Mouse (Mus musculus): ENCODE measurements around the gene Aspn. TPM values are rescaled to one million over a fixed set of nuclear protein-coding genes. Genes with fewer than 3 reads are reported as not detected.

Aspn gene
- polyA plus RNA-seq (2017; shearing (Covaris generic)): under 1 TPM; 0.27 to 0.46 TPM

GRCm38 (mm10) chr13:49544279-49544678 lies at the start of gene Aspn:
TSS of gene Aspn (plus strand) at chr13:49544443.
- no peak for ATAC-seq

- no peak for ATAC-seq
Observed at GRCm38 (mm10) chr13:49504510-49504909, 39.7 kb upstream of the Aspn start, which contains the start of gene Ecm2. TSS of gene Ecm2 (plus strand) at chr13:49504810.

GRCm38 (mm10) chr13:49505776-49506175 lies 38.5 kb upstream of the Aspn start:
- ATAC-seq: no peak

GRCm38 (mm10) chr13:49507176-49507575 lies 37.1 kb upstream of the Aspn start:
- no peak for ATAC-seq

- ATAC-seq: no peak
Observed at GRCm38 (mm10) chr13:49518761-49519160, 25.5 kb upstream of the Aspn start.

GRCm38 (mm10) chr13:49526235-49526634 lies 18.0 kb upstream of the Aspn start:
- no peak for ATAC-seq

GRCm38 (mm10) chr13:49530636-49531035 lies 13.6 kb upstream of the Aspn start:
- no peak for ATAC-seq

GRCm38 (mm10) chr13:49536946-49537345 lies 7.3 kb upstream of the Aspn start:
- ATAC-seq: no peak

GRCm38 (mm10) chr13:49538693-49539092 lies 5.5 kb upstream of the Aspn start:
- ATAC-seq: no peak

GRCm38 (mm10) chr13:49545646-49546045 lies 1.4 kb downstream of the Aspn start:
- no peak for ATAC-seq

GRCm38 (mm10) chr13:49546517-49546916 lies 2.3 kb downstream of the Aspn start:
- no peak for ATAC-seq

GRCm38 (mm10) chr13:49547563-49548150 lies 3.4 kb downstream of the Aspn start:
- no peak for ATAC-seq

GRCm38 (mm10) chr13:49549616-49550015 lies 5.4 kb downstream of the Aspn start:
- no peak for ATAC-seq

GRCm38 (mm10) chr13:49554519-49554918 lies 10.3 kb downstream of the Aspn start:
- ATAC-seq: no peak

- ATAC-seq: no peak
Observed at GRCm38 (mm10) chr13:49556203-49556602, 12.0 kb downstream of the Aspn start.

- ATAC-seq: peak; percentile 76
Observed at GRCm38 (mm10) chr13:49556924-49557323, 12.7 kb downstream of the Aspn start.

- ATAC-seq: no peak
Observed at GRCm38 (mm10) chr13:49559185-49559584, 14.9 kb downstream of the Aspn start.

- ATAC-seq: no peak
Observed at GRCm38 (mm10) chr13:49560886-49561285, 16.6 kb downstream of the Aspn start.

GRCm38 (mm10) chr13:49564347-49564746 lies 20.1 kb downstream of the Aspn start:
- ATAC-seq: no peak

- ATAC-seq: no peak
Observed at GRCm38 (mm10) chr13:49570371-49570770, 26.1 kb downstream of the Aspn start.

GRCm38 (mm10) chr13:49571418-49571817 lies 27.2 kb downstream of the Aspn start:
- ATAC-seq: no peak

GRCm38 (mm10) chr13:49581541-49582530 lies 37.6 kb downstream of the Aspn start, which contains the start of gene Omd:
TSS of gene Omd (plus strand) at chr13:49582462.
- ATAC-seq: no peak

- no peak for ATAC-seq
Observed at GRCm38 (mm10) chr13:49583859-49584258, 39.6 kb downstream of the Aspn start.

Data from activated CD4-positive, CD25-positive, alpha-beta regulatory T cell, adult 4 months (primary cell).